15 mouse cellular contexts compared by ENCODE assay signal in the genomic region with DNA sequence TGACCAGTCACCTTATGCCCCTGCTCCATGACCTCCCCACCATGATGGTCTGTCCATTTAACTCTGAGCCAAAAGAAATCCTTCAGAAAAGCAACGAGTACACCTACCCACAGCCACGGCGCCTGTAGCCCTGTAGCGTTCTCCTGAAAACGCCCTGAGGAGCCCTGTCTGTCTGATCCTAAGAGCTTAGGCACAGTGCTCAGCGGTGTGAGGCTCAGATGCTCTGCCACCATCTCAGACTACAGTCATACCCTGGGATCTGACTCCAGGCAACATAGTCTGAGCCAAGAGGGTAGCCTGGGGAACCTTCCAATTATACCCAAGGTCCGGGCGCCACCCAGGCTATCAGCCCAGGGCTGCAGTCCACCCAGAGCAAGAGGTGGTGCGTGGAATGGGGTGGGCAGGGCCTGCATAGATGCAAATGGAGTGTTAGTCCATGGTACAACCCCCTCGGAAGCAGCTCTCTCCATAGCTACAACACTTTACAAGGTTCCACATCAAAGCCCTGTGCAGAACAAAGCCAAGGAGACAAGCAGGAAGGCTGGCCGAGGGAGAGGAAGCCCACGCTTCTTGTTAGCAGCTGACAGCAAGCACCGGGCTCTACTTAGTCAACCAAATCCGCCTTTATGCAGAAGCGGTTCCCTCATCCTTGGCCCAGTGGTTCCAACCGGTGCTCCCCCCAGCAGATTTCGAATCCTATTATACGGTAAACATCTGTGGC.
DNase-seq lines count a peak whose midpoint lies in the region; ATAC-seq and TF ChIP-seq lines count a peak whose summit lies in the region.
"Had no signal": no experiment of that assay in that cellular context is flagged by ENCODE, and none has a peak within 500 bp of the region (broad histone marks: within the 10 kb centered on the region; RNA-seq: fewer than 3 reads in every experiment).

No protein-coding gene starts in this region.

- H3K27me3 ChIP-seq in kidney, postnatal 0 days (ENCODE audit: insufficient read depth, low read length), result no peaks in the 10 kb centered on the region
- no peaks in the 10 kb centered on the region for H3K27me3 ChIP-seq in hindbrain, embryonic 11.5 days (ENCODE audit: control insufficient read depth, insufficient read depth, low read length)
- no peaks in the 10 kb centered on the region for H3K27me3 ChIP-seq in midbrain, embryonic 15.5 days (replicated peaks)
- H3K27me3 ChIP-seq: liver, embryonic 12.5 days had no signal

- 40% methylated on average over 18 of the region's 18 CpGs for whole genome bisulfite sequencing in kidney, postnatal 0 days
- 64% methylated on average over 18 of the region's 18 CpGs for WGBS in hindbrain, embryonic 11.5 days
- 39% methylated on average over 18 of the region's 18 CpGs for WGBS in midbrain, embryonic 15.5 days

- TF ChIP-seq CTCF in kidney, postnatal 0 days (IDR thresholded peaks at IDR 0.05; ENCODE audit: low read depth), result no peak
- TF ChIP-seq CTCF in brain, embryonic 14.5 days (IDR thresholded peaks at IDR 0.05; ENCODE audit: borderline replicate concordance, extremely low read depth, insufficient read depth, insufficient read length), result no peak

- H3K9ac ChIP-seq in kidney, postnatal 0 days (ENCODE audit: low read depth, low read length), result no peak overlapping the region
- H3K9ac ChIP-seq in hindbrain, embryonic 11.5 days (ENCODE audit: low read depth, low read length), result no peak overlapping the region
- no peak overlapping the region for H3K9ac ChIP-seq in midbrain, embryonic 15.5 days
- H3K9ac ChIP-seq: liver, embryonic 12.5 days had no signal

- H3K4me1 ChIP-seq in kidney, postnatal 0 days (replicated peaks; ENCODE audit: insufficient read depth, low read length), result no peaks in the 10 kb centered on the region
- H3K4me1 ChIP-seq in hindbrain, embryonic 11.5 days (replicated peaks; ENCODE audit: control insufficient read depth, insufficient read depth, low read length), result no peaks in the 10 kb centered on the region; the same call in 1 of the 2 replicates
- H3K4me1 ChIP-seq in midbrain, embryonic 15.5 days, result peaks cover 56% of the 10 kb centered on the region

- no peak overlapping the region for H3K4me3 ChIP-seq in kidney, postnatal 0 days (replicated peaks; ENCODE audit: low read depth, low read length)
- H3K4me3 ChIP-seq in hindbrain, embryonic 11.5 days (ENCODE audit: low read depth, low read length), result no peak overlapping the region
- H3K4me3 ChIP-seq in midbrain, embryonic 15.5 days, result no peak overlapping the region
- H3K4me3 ChIP-seq: heart, adult 2 months; liver, embryonic 12.5 days had no signal

- no peaks in the 10 kb centered on the region for H3K9me3 ChIP-seq in kidney, postnatal 0 days (replicated peaks; ENCODE audit: low read length)
- no peaks in the 10 kb centered on the region for H3K9me3 ChIP-seq in hindbrain, embryonic 11.5 days (ENCODE audit: control insufficient read depth, low read length)
- no peaks in the 10 kb centered on the region for H3K9me3 ChIP-seq in midbrain, embryonic 15.5 days
- H3K9me3 ChIP-seq: liver, embryonic 12.5 days had no signal

- ATAC-seq in kidney, postnatal 0 days (replicated peaks; ENCODE audit: low FRiP score, low read depth), result no peak; the same call in 1 of the 2 replicates
- ATAC-seq in hindbrain, embryonic 11.5 days (ENCODE audit: low FRiP score), result peak; percentile 43; the same call in 1 of the 2 replicates
- peak; percentile 59 for ATAC-seq in midbrain, embryonic 15.5 days (replicated peaks)
- ATAC-seq: CD4-positive, CD25-positive, alpha-beta regulatory T cell, adult 4 months; liver, embryonic 12.5 days had no signal

- H3K27ac ChIP-seq in kidney, postnatal 0 days, result no peak overlapping the region
- H3K27ac ChIP-seq in hindbrain, embryonic 11.5 days (ENCODE audit: low read depth, low read length), result peak overlapping the region; percentile 14; the same call in 1 of the 2 replicates
- H3K27ac ChIP-seq in midbrain, embryonic 15.5 days, result peak overlapping the region; percentile 49
- H3K27ac ChIP-seq: heart, adult 2 months; liver, embryonic 12.5 days had no signal

- DNase-seq in kidney, postnatal 0 days (ENCODE audit: low spot score), result peak; percentile 68
- no peak for DNase-seq in kidney, adult 11 months
- DNase-seq in brain, embryonic 14.5 days (ENCODE audit: low read depth), result peak; percentile 75
- DNase-seq in hindbrain, embryonic 11.5 days (ENCODE audit: low spot score), result no peak
- no peak for DNase-seq in heart, adult 18-20 months
- DNase-seq in cerebellum, adult 18-20 months, result no peak
- no peak for DNase-seq in lung, postnatal 10 days
- DNase-seq: adrenal gland, adult 2 months; heart, adult 2 months; heart, postnatal 14 days; kidney, adult 2 months; lung, postnatal 14 days had no signal

- TF ChIP-seq POLR2A in brain, embryonic 14.5 days (IDR thresholded peaks at IDR 0.05; ENCODE audit: borderline replicate concordance, extremely low read depth, insufficient read depth, insufficient read length, poor library complexity, severe bottlenecking), result no peak

- no peak overlapping the region for H3K4me2 ChIP-seq in kidney, postnatal 0 days (ENCODE audit: low read length)
- no peak overlapping the region for H3K4me2 ChIP-seq in hindbrain, embryonic 11.5 days (replicated peaks; ENCODE audit: low read depth, low read length)
- no peak overlapping the region for H3K4me2 ChIP-seq in midbrain, embryonic 15.5 days
- H3K4me2 ChIP-seq: liver, embryonic 12.5 days had no signal

- no peaks in the 10 kb centered on the region for H3K36me3 ChIP-seq in kidney, postnatal 0 days (ENCODE audit: insufficient read depth, low read length)
- no peaks in the 10 kb centered on the region for H3K36me3 ChIP-seq in hindbrain, embryonic 11.5 days (ENCODE audit: control insufficient read depth, insufficient read depth, low read length)
- no peaks in the 10 kb centered on the region for H3K36me3 ChIP-seq in midbrain, embryonic 15.5 days (replicated peaks)
- H3K36me3 ChIP-seq: liver, embryonic 12.5 days had no signal

Comparison
In these comparisons a context has a peak if more than half of its experiments do, and no peak if none do; other contexts are left out.
1. DNase-seq: peak in kidney, postnatal 0 days (single experiment) and brain, embryonic 14.5 days (single experiment); none in kidney, adult 11 months (single experiment), hindbrain, embryonic 11.5 days (single experiment), heart, adult 18-20 months (0 of 2), cerebellum, adult 18-20 months (0 of 2) and lung, postnatal 10 days (single experiment).